Mouse (Mus musculus) neural tube, embryonic 11.5 days (tissue): Measurements from ENCODE around the gene Cdc42ep5. TPM values are rescaled to one million over a fixed set of nuclear protein-coding genes. Genes with fewer than 3 reads are reported as not detected.

Source experiments
- ATAC-seq: fragments of 200-750 bp; cut with Nextera tagmentation; 2 replicates; pipeline ENCODE4 v1.8.0; 2017; ENCODE audit warnings: moderate number of reproducible peaks, mild to moderate bottlenecking, moderate TSS enrichment, moderate library complexity; ENCODE audit not compliant: insufficient read depth, low FRiP score, low TSS enrichment
- DNase-seq: peaks from one replicate; pipeline ENCODE4 v3.0.0-alpha.2; 2015; ENCODE audit warnings: low spot score
- H3K27ac ChIP-seq: fragments of 300-500 bp; sonication (generic); 2 replicates; pipeline ENCODE4 v1.5.1; 2014; ENCODE audit warnings: low read depth, mild to moderate bottlenecking, low read length
- H3K27me3 ChIP-seq: fragments of 300-500 bp; sonication (generic); 2 replicates; pipeline ENCODE4 v1.6.1; 2014; ENCODE audit warnings: mild to moderate bottlenecking, low read length, mixed read lengths; ENCODE audit not compliant: control insufficient read depth, insufficient read depth
- H3K36me3 ChIP-seq: fragments of 300-500 bp; sonication (generic); 2 replicates; pipeline ENCODE4 v1.6.1; 2014; ENCODE audit warnings: mild to moderate bottlenecking, low read length, moderate library complexity, mixed read lengths; ENCODE audit not compliant: control insufficient read depth, insufficient read depth
- H3K4me1 ChIP-seq: fragments of 300-500 bp; sonication (generic); 2 replicates; pipeline ENCODE4 v1.6.1; 2014; ENCODE audit warnings: low read length, mixed read lengths; ENCODE audit not compliant: control insufficient read depth, insufficient read depth
- H3K4me2 ChIP-seq: fragments of 300-500 bp; sonication (generic); 2 replicates; pipeline ENCODE4 v1.6.1; 2014; ENCODE audit warnings: low read depth, mild to moderate bottlenecking, moderate library complexity
- H3K4me3 ChIP-seq: fragments of 300-500 bp; sonication (generic); 2 replicates; pipeline ENCODE4 v1.5.1; 2014; ENCODE audit warnings: low read depth, low read length
- H3K9ac ChIP-seq: fragments of 300-500 bp; sonication (generic); 2 replicates; pipeline ENCODE4 v1.6.1; 2014; ENCODE audit warnings: mild to moderate bottlenecking, low read length
- H3K9me3 ChIP-seq: fragments of 300-500 bp; sonication (generic); 2 replicates; pipeline ENCODE4 v1.6.1; 2016; ENCODE audit warnings: low read length; ENCODE audit not compliant: control insufficient read depth
- WGBS: fragments of 180-500 bp; shearing (Covaris S2); extraction: QIAGEN DNeasy Blood & Tissue Kit; methylation state at CpG from one replicate; pipeline ENCODE4 v1.1.7; 2014; 5-methylcytosine and 5-hydroxymethylcytosine counted together
- polyA plus RNA-seq: library from polyadenylated mRNA; unstranded; fragments of >200 nt; fragmentation: Nextera tagmentation; extraction: Ambion mirVana; gene quantifications from 2 replicates; pipeline ENCODE4 v1.2.1, GENCODE M21; 2014

Cdc42ep5 gene
- polyA plus RNA-seq, 1 experiment from 2014 or later, result 18.7 TPM

- Histone ChIP-seq H3K9ac (no peak overlapping the region), H3K4me2 (no peak overlapping the region), H3K27ac (no peak overlapping the region), H3K4me3 (no peak overlapping the region), H3K4me1 (no peaks in the 10 kb centered on the region; the same call in 1 of the 2 replicates), H3K9me3 (no peaks in the 10 kb centered on the region), H3K27me3 (no peaks in the 10 kb centered on the region), H3K36me3 (no peaks in the 10 kb centered on the region)
- ATAC-seq (no peak), DNase-seq (no peak)
- WGBS, result 68% methylated on average over 8 of the region's 8 CpGs
These were observed 47.4 kb downstream of the Cdc42ep5 start for GRCm38 (mm10) chr7:4117050-4117814.

- Histone ChIP-seq H3K9me3 (no peaks in the 10 kb centered on the region), H3K9ac (no peak overlapping the region), H3K36me3 (no peaks in the 10 kb centered on the region), H3K4me1 (no peaks in the 10 kb centered on the region), H3K4me2 (no peak overlapping the region), H3K27ac (no peak overlapping the region), H3K27me3 (no peaks in the 10 kb centered on the region), H3K4me3 (no peak overlapping the region)
- no peak for ATAC-seq
- WGBS, result 67% methylated on average over 3 of the region's 3 CpGs
- no peak for DNase-seq
These were observed 52.9 kb downstream of the Cdc42ep5 start for GRCm38 (mm10) chr7:4111766-4112165.

GRCm38 (mm10) chr7:4103411-4103810, 61.2 kb downstream of the Cdc42ep5 start:
- Histone ChIP-seq H3K4me1 (no peaks in the 10 kb centered on the region), H3K36me3 (no peaks in the 10 kb centered on the region), H3K27ac (no peak overlapping the region), H3K4me2 (no peak overlapping the region), H3K4me3 (no peak overlapping the region), H3K9ac (no peak overlapping the region), H3K9me3 (no peaks in the 10 kb centered on the region), H3K27me3 (no peaks in the 10 kb centered on the region)
- no peak for ATAC-seq
- no peak for DNase-seq
- WGBS, result 21% methylated on average over 4 of the region's 4 CpGs

Other genes starting within 250 kb of the Cdc42ep5 start
- gene Lilra6, start 249.4 kb downstream of the Cdc42ep5 start, polyA plus RNA-seq, result not detected in 2 replicates
- 0.89 and 1.2 TPM in 2 replicates for gene Lair1, start 101.7 kb downstream of the Cdc42ep5 start, polyA plus RNA-seq
- 46.1 and 48.8 TPM in 2 replicates for gene Ttyh1, start 45.5 kb downstream of the Cdc42ep5 start, polyA plus RNA-seq
- 50.3 and 58.0 TPM in 2 replicates for gene Leng8, start 27.8 kb downstream of the Cdc42ep5 start, polyA plus RNA-seq
- 1.5 and 2.2 TPM in 2 replicates for gene Leng9, start 14.5 kb downstream of the Cdc42ep5 start, polyA plus RNA-seq
- not detected in 2 replicates for gene Lilra5, start 72.9 kb upstream of the Cdc42ep5 start, polyA plus RNA-seq
- gene Ncr1, start 172.9 kb upstream of the Cdc42ep5 start, polyA plus RNA-seq, result not detected in 2 replicates
- gene Gp6, start 232.9 kb upstream of the Cdc42ep5 start, polyA plus RNA-seq, result 0.93 and 0.97 TPM in 2 replicates